Mouse (Mus musculus) heart, embryonic 13.5 days (tissue): ENCODE measurements around the gene Irgc1. TPM values are rescaled to one million over a fixed set of nuclear protein-coding genes. Genes with fewer than 3 reads are reported as not detected.

ENCODE experiments used
- polyA plus RNA-seq: library from polyadenylated mRNA; unstranded; fragments of >200 nt; fragmentation: Nextera tagmentation; extraction: Ambion mirVana; gene quantifications from 2 replicates; pipeline ENCODE4 v1.2.1, GENCODE M21; 2015

The Irgc1 gene
- polyA plus RNA-seq, 1 experiment from 2014 or later, result not detected

Other genes with a start within 250 kb of the Irgc1 start
- gene Zfp111, start 240.9 kb downstream of the Irgc1 start, polyA plus RNA-seq, result 5.8 and 6.8 TPM in 2 replicates
- gene Zfp109, start 214.7 kb downstream of the Irgc1 start, polyA plus RNA-seq, result 3.0 and 3.1 TPM in 2 replicates
- 2.3 TPM in 2 replicates for gene Zfp108, start 197.5 kb downstream of the Irgc1 start, polyA plus RNA-seq
- 4.6 and 4.8 TPM in 2 replicates for gene Zfp93, start 181.9 kb downstream of the Irgc1 start, polyA plus RNA-seq
- 14.5 and 18.7 TPM in 2 replicates for gene Zfp61, start 151.1 kb downstream of the Irgc1 start, polyA plus RNA-seq
- gene Zfp94, start 135.6 kb downstream of the Irgc1 start, polyA plus RNA-seq, result 4.5 and 4.6 TPM in 2 replicates
- not detected in 2 replicates for gene Tescl, start 118.4 kb downstream of the Irgc1 start, polyA plus RNA-seq
- gene Lypd5, start 103.1 kb downstream of the Irgc1 start, polyA plus RNA-seq, result not detected in 2 replicates
- 2.9 and 5.3 TPM in 2 replicates for gene Kcnn4, start 82.0 kb downstream of the Irgc1 start, polyA plus RNA-seq
- 18.1 and 19.3 TPM in 2 replicates for gene Smg9, start 52.7 kb downstream of the Irgc1 start, polyA plus RNA-seq
- gene Plaur, start 10.2 kb upstream of the Irgc1 start, polyA plus RNA-seq, result 8.3 and 9.8 TPM in 2 replicates
- gene Cadm4, start 29.7 kb upstream of the Irgc1 start, polyA plus RNA-seq, result 0.60 and 0.80 TPM in 2 replicates
- gene Zfp428, start 54.7 kb upstream of the Irgc1 start, polyA plus RNA-seq, result 32.9 and 36.7 TPM in 2 replicates
- 0.17 and 0.18 TPM in 2 replicates for gene AC161166.1, start 60.2 kb upstream of the Irgc1 start, polyA plus RNA-seq
- gene Irgq, start 78.4 kb upstream of the Irgc1 start, polyA plus RNA-seq, result 4.6 and 5.6 TPM in 2 replicates
- gene Pinlyp, start 93.8 kb upstream of the Irgc1 start, polyA plus RNA-seq, result not detected in 2 replicates
- gene Xrcc1, start 94.0 kb upstream of the Irgc1 start, polyA plus RNA-seq, result 72.9 and 77.8 TPM in 2 replicates
- gene Ethe1, start 135.2 kb upstream of the Irgc1 start, polyA plus RNA-seq, result 19.3 and 23.9 TPM in 2 replicates
- 0.78 and 0.88 TPM in 2 replicates for gene Zfp575, start 135.3 kb upstream of the Irgc1 start, polyA plus RNA-seq
- 0.05 TPM in 1 of 2 replicates, not detected in the other for gene Phldb3, start 158.5 kb upstream of the Irgc1 start, polyA plus RNA-seq
- gene Lypd3, start 184.3 kb upstream of the Irgc1 start, polyA plus RNA-seq, result 0.09 and 0.20 TPM in 2 replicates
- not detected in 2 replicates for gene Tex101, start 224.4 kb upstream of the Irgc1 start, polyA plus RNA-seq